Mouse (Mus musculus) naive thymus-derived CD4-positive, alpha-beta T cell, adult 2 months (primary cell): ENCODE data around the gene 2010111I01Rik.
"Not testable (repeated sequence)": the region's sequence is repeated elsewhere in the genome, so short reads cannot be mapped to it uniquely, and the experiment has no call there.

ENCODE experiments used
- DNase-seq: peaks from one replicate; pipeline ENCODE4 v3.0.0-alpha.2; 2011; ENCODE audit warnings: low read depth

Gene 2010111I01Rik

GRCm38 (mm10) chr13:63205750-63206149 lies 241.1 kb downstream of the 2010111I01Rik start:
- DNase-seq: no peak

DNA sequence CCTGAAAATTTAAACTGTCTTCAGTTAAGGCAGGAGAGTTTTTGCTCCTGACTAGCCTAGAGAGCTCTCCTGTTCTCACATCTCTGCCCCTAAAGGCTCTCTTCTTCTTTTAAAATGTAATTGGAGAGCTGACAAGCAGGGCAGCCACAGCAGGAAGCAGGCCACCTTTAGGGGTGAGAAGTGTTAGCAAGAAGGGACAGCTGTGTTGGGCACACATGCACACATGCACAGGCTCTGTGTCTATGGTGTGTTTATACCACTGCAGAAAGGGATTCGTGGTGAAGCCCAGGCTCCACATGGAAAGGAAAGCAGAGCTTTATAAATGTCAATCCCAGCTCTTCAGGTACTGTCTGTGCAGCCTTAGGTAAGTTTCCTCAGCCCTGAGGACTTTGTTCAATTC lies 241.7 kb downstream of the 2010111I01Rik start:
- no peak for DNase-seq

- DNase-seq: no peak
Measured at GRCm38 (mm10) chr13:63216537-63216936, 251.8 kb downstream of the 2010111I01Rik start.

- peak; percentile 83 for DNase-seq
Measured at GRCm38 (mm10) chr13:63223026-63223770, 258.5 kb downstream of the 2010111I01Rik start.

GRCm38 (mm10) chr13:63225796-63226583 lies 261.3 kb downstream of the 2010111I01Rik start:
- DNase-seq: no peak

DNA sequence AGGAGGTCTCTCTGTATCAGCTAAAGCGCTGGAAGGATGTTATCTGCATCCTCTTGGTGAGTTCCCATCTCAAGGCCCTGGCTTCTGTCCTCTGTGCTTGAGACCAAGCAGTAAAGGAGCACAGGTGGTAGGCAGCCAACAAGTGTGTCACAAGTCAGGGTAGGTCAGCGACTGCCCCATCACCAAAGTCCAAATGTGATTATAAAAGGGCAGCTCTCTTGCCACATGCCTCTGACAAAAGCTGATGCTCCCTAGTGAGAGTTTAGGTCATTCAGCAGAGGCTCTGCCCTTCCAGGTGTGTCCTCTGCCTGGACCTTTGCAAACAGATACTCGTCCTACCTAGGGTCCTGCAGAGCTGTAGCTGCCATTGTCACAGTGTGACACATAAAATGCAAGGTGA lies 263.1 kb downstream of the 2010111I01Rik start:
- DNase-seq: no peak

GRCm38 (mm10) chr13:63230955-63231701 lies 266.4 kb downstream of the 2010111I01Rik start:
- no peak for DNase-seq

- DNase-seq: no peak
Measured at GRCm38 (mm10) chr13:63231702-63232070, 267.0 kb downstream of the 2010111I01Rik start.

- DNase-seq: no peak
Measured at GRCm38 (mm10) chr13:63232558-63232957, 267.9 kb downstream of the 2010111I01Rik start.

GRCm38 (mm10) chr13:63234520-63234919 lies 269.8 kb downstream of the 2010111I01Rik start:
- not testable (repeated sequence) for DNase-seq

DNA sequence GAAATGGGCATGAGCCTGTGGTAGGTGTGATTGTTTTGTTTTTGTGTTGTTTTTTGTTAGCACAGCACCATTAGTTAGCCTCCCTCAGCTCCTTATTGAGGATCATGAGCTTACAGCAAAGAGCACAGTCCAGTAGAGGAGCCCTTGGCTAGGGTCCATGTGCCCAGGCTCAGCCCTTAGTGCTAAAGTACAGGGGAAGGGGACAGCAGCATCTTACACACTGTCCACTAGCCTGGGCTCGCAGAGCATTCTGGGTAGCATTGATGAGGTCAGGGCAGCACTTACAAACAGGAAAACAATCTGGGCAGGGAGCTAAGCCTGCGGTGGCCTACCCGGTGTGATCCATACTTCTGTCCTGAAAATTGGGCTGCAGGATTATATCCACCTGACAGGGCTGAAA lies 270.9 kb downstream of the 2010111I01Rik start:
- no peak for DNase-seq

DNA sequence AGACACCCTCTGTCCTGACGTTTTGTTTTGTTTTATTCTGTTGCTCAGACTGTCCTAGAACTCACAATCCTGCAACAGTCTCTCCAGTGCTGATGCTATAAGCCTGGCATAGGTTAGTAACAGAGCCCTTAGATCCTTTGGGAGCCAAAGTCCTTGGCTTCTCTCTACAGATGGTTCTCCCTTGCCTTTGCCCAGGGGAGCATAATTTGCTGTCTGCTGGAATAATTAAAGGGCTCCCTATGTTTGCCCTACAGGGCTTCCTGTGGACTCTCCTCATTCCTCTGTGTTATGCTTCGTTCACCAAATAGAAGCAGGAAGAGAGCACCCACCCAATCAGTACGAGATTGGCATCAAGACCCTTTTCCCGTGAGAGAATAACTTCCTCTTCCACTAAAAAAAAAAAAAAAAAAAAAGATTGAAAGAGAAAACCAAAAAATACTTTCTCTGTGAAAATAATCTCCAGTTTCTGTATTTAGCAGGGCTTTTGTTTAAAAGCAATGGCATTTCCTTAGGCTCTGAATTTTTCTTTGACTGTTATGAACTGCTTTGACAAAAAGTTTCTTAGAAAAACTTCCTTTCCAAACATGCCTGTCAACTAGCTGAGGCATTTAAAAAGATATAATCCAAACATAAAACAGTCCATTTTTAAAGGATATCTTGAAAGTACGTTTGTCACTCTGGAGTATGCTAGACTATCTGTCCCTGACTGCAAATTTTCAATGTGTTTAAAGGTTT lies 271.6 kb downstream of the 2010111I01Rik start:
- DNase-seq: no peak

- DNase-seq: no peak
Measured at GRCm38 (mm10) chr13:63238045-63238444, 273.4 kb downstream of the 2010111I01Rik start.

DNA sequence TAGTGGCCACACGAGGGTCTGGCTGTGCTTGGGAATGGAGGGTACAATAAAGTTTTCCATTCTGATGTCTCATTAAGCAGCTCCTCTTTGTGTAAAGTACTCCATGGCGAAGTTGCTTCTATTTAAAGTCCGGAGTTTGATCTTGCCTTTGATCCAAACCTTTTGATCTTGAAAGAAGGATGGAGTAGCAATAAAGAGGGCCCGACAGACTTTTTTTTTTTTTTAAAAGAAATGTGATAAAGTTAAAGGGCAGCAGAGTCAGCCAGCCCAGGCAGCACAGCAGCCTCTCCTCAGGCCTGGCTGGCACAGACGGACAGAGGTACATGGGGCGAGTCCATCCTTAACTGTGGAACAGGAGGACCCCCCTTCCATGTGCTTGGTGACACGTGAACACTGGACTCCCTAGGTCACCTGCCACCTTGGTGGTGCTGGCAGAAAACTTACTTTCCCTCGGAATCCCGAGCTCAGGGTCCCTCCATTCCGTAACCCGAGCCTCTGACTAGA lies 274.7 kb downstream of the 2010111I01Rik start:
- DNase-seq: no peak

- DNase-seq: peak; percentile 83
Measured at GRCm38 (mm10) chr13:63239877-63240671, 275.4 kb downstream of the 2010111I01Rik start.

- no peak for DNase-seq
Measured at GRCm38 (mm10) chr13:63240835-63241234, 276.1 kb downstream of the 2010111I01Rik start.

DNA sequence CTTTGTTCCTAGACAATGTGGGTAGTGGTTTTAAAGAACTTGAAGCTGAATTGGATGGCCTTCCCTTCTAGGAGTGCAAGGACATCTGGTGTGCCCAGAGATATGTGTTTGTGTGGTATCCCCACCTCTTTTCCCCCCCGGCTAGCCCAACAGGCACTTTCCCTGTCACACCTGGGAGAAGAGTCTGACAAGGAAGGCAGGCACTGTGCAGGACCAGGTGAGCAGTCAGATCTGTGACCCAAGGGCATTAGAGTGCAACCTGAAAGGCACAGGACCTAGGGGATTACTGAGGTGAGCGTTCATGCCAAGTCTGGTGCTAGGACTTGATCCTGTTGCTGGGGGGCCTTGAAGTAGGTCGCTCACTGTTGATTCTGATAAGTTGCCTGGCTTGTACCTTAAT lies 277.0 kb downstream of the 2010111I01Rik start:
- DNase-seq: no peak

- DNase-seq: no peak
Measured at GRCm38 (mm10) chr13:63242401-63243192, 277.9 kb downstream of the 2010111I01Rik start.

GRCm38 (mm10) chr13:63243586-63243985 lies 278.9 kb downstream of the 2010111I01Rik start:
- no peak for DNase-seq

DNA sequence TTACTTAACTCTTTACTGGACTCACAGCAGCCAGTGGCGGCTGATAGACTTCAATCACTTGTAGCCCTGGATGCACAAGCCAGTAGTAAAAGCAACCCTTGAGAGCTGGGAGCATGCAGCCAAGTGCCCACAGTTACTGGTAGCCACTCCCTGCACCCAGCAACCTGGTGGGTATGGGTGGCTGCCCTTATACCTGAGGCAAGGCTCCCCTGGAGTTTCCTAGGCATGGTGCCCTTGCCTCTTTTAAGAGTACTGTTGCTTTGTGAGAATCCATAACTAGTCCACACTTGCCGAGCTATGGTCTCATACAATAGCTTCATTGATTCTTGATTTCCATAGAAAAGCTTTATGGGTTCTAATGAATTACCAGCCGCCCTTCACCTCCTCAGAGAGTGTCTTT lies 279.7 kb downstream of the 2010111I01Rik start:
- DNase-seq: no peak
